Mouse (Mus musculus) c-Kit-positive CD71-positive TER-119-negative erythroid progenitor cells, embryonic 14.5 days (primary cell): ENCODE results near the gene Bcdin3d.
A peak's percentile ranks its signal among the peaks of the same experiment; 100 is the strongest.
"Not testable (repeated sequence)": the region's sequence is repeated elsewhere in the genome, so short reads cannot be mapped to it uniquely, and the experiment has no call there.

Source experiments
- DNase-seq: peaks from one replicate; pipeline ENCODE4 v3.0.0-alpha.2; 2013; ENCODE audit warnings: low read depth

The Bcdin3d gene

GRCm38 (mm10) chr15:99472972-99473371 lies 1.6 kb downstream of the Bcdin3d start:
- no peak for DNase-seq

DNA sequence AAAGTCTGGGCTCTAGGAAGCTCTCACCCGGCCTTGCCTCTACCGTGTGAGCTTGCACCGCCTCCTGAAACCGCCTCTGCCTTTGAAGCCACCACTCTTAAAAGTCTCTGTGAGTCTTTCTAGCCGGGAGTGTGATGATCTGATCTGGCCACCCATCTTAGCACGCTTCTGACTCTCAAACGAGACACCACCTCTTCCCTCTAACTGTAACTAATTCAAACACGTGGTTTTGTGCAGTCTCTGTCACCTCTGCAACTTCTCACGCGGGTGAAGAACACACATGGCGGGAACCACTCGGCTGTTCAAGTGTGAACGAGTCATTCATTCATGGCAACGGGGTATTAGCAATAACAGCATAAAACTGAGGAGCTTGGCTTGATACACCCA lies 2.9 kb downstream of the Bcdin3d start:
- DNase-seq, result no peak

GRCm38 (mm10) chr15:99470971-99471676 lies 3.4 kb downstream of the Bcdin3d start:
- DNase-seq, result no peak

DNA sequence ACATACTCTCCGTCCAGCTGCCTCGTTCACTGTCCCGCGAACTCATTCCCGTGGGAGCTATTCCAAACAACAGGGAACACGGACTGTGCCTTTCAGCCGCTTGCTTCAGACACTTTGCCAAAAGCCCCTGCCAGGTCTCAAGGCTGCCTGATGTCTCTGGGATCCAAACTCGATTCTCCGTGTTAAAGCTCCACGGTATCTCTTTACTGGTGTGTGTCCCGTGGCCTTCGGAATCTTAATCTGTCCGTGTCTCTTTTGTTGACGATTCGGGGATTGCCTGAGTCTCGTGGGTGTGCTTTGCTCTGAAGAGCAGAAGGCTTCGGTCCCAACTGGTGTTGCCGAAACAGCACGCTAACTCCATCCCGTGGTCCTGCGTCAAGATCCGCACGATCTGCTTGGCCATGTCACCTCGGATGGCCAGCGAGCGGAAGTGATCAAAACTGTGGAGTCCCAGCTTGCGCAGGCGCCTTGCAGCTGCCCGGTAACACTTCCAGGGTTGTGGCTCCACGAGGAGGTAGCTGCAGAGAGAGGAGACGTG lies 4.2 kb downstream of the Bcdin3d start:
- DNase-seq, result no peak

DNA sequence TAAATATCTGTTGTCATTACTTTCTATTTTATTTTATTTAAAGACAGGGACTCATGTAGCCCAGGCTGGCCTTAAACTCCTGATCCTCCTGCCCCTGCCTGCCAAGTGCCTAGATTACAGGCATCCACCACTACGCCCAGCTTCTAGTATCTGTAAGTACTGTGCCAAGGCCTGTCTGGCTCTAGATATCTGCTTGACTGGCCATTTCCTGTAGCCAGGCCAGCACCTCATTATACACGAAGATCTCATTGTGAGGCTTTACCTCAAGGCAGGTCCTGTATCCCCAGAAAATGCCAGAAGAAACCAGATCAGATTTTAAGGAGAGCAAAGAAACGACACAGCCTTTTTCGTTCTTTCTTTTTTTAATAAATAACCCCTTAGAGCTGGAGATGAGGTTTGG lies 4.8 kb downstream of the Bcdin3d start:
- DNase-seq, result no peak

DNA sequence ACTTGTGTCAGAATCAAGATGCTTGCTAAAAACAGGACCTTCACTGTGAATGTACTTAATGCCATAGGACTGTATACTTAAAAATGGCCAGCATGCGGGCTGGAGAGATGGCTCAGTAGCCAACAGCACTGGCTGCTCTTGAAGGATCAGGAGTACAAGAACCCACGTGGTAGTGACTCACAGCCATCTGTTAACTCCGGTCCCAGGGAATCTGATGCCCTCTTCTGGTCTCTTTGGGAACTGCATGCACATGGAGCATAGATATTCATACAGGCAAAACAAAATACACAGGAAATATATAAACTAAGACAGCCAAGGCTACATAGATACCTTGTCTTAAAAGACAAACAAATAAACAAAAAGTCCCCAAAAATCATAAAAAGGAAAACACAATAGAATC lies 5.5 kb downstream of the Bcdin3d start:
- peak; percentile 70 for DNase-seq

DNA sequence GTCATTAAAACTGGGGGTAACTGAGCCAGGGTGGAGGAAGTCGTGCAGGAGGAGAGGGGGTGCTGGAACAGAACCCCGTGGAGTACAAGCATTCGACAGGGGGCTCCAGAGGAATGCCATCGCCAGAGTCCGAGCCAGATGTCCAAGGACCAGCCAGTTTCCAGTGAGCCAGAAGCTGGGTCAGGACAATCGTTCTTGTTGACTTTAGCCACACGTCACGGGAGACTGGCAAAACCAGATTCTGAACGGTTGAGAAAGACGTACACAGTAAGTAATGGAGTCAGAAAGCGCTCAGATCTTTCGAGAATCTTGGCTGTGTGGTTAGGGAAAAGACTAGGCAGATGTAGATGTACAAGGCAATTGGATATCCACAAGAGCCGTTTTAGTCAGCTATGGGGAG lies 11.3 kb downstream of the Bcdin3d start:
- DNase-seq, result no peak

DNA sequence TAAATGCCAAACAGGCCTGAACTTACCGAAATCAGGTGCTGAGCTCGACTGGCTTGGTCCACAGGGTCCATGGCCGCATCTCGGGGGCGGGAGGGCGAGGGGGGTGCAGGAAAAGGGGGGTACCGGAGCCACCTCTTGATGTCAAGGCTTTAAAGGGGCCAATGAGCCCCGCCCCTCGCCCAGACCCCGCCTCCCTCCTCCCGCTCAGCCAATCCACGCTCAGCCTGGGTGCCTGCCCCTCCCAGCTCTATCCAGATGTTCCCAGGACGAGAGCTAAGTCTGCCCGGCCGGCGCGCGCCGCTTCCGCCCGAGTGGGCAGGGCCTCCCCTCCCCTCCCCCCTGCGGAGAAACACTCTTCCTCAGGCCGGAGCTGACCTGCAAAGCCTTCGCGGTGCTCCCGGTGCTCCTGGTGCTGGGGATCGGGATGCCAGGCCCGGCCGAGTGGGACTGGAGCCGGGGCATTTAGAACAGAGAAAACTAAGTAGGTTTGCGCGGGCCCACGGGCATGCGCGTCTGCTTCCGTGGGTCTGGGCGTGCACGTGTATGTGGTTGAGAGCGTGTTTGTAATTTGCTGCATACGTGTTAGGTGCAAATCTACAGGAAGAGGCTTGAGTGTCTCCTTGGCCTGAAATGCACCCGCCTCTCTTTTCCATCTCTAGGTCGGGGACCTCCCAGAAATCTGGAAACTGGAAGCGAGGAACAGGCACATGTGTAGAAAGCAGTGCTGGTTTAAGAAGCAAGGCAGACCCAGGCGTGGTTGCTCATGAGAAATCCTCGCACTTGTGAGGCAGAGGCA lies 16.7 kb downstream of the Bcdin3d start, which contains the start of gene Nckap5l:
Gene Nckap5l (minus strand): TSS at position 143 of the 796 bp plus-strand sequence.
- peak; percentile 80 for DNase-seq

GRCm38 (mm10) chr15:99456963-99457605 lies 17.4 kb downstream of the Bcdin3d start:
- DNase-seq, result no peak

DNA sequence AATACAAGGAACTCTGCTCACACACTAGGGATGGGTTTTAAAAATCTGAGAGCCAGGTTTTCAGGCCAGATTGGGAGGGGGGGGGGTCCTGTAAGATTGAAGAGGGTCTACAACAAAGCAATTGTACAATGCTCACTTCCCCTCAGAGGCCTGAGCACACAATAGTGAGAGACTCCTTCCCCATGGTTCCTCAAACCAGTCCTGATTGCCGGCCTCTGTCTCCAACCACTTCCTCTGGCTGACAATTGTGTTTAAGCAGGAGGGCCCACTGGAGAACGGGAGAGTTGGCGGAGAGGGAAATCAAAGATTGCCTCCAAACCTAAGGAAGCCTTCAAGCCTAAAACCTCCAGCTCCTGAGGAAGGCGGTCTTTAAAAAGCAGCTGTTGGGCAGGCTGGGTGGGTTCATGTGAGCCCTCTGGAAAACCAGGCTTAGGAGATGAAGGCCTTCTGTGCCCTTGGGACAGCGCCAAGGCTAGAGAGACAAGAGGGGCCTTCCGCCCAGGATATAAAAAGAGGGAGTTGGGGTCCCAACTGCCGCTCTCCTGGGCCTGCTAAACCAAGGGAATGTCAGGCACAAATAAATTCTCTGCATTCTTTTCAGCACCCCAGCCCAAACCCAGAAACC lies 18.1 kb downstream of the Bcdin3d start:
- DNase-seq, result no peak

DNA sequence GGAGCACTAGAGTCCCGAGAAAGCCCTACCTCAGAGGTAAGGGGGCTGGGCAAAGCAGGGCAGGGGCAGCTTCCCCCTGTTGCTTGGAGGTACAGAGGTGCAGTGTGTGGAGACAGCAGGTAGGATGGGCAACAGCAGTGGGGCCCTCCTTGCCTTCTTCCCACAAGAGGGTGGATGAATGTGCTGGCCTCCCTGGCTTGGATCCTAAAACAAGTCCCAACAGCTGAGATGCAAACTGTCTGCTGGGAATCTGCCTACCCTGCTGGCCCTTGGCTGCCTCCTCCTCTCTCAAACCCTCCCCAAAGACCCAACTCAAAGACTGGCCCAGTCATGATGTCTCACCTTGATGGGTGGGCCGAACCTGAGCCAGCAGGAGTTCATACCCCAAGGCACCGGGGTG lies 19.1 kb downstream of the Bcdin3d start:
- no peak for DNase-seq

GRCm38 (mm10) chr15:99454585-99455279 lies 19.8 kb downstream of the Bcdin3d start:
- no peak for DNase-seq

DNA sequence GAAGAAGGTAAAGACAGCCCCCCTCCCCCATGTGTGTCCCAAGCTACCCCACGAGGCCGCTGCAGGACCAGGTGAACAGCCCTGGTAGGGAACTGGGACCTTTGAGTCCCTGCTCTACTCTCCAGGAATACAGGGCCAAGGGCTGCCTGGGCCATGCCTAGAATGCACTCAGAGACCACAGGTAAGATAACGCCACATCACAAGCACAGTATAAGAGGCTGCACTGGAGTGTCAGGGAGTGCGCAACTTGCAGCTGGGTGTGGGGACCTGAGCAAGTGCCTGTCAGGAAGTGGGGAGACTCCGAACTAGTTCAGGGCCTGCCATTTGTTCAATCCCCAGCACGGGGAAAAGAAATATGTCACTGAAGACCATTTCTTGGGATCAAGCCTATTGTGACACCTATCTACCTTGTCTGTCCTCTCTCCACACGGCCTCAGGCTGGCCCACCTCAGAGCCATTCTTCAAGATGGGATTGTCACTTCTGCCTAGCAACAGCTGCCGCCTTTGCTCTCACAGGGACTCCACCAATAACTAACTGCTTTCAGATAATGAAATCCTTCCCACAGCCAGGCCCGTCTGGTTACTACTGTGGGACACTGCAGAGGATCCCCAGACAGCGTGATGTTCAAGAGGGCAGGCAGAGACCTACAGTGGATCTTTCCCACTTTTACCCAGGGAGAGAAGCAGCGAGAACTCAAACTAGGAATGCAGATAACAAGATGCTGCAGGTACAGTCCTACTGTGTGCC lies 21.2 kb downstream of the Bcdin3d start:
- DNase-seq, result no peak

DNA sequence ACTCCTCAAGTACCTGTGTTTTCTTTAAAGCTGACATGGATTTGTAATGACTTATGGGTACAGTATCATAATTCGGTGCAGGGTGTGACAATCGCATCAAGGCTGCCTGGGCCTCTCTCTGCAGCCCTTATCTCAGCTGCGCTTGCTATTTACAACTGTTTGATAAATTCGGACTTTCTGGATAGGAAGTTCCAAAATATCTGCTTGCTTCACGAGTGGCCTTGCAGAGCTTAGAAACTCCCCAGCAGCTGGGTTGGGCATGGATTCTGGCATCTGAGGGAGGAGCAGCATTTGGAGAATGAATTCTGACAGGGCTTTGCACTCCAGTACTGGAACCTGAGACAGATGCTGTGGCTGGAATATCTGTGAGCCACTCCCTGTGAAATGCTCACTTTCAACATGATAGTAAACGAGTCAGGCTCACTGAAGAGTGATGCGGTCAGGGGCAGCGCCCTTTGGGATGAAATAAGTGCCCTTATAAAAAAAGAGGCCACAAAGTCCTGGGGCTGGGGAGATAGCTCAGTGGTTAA lies 24.7 kb downstream of the Bcdin3d start:
- no peak for DNase-seq

DNA sequence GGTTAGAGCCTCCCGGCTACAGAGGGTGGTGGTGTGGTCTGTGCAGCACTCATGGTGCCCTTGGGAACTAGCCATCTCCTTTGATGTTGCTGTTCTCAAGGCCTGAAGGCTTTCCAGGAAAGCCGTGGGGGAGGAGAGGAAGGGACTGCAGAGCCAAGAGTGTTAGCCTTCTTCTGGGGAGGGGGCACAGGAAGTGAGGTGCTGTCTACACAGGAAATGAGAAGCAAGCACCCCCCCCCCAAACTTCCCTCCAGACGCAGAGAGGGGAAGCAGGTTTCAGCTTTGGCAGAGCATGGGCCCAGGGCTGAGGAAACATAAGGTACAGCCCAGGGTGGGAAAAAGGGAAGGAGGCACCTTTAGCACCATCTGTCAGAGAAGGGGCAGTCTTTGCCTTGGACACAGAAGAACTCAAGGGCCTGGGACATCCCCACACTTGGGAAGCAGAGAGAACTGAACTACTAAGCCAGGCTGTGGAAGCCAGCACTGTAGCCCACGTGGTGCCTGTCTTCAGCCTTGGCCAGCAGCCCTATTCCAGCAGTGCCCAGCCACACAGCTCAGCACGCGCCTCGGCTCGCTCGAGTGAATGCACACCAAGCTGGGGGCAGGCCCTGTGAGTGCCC lies 25.3 kb downstream of the Bcdin3d start:
- no peak for DNase-seq

- DNase-seq, result not testable (repeated sequence)
Observed at GRCm38 (mm10) chr15:99446136-99446535, 28.4 kb downstream of the Bcdin3d start.

GRCm38 (mm10) chr15:99445567-99445966 lies 29.0 kb downstream of the Bcdin3d start:
- DNase-seq, result no peak

DNA sequence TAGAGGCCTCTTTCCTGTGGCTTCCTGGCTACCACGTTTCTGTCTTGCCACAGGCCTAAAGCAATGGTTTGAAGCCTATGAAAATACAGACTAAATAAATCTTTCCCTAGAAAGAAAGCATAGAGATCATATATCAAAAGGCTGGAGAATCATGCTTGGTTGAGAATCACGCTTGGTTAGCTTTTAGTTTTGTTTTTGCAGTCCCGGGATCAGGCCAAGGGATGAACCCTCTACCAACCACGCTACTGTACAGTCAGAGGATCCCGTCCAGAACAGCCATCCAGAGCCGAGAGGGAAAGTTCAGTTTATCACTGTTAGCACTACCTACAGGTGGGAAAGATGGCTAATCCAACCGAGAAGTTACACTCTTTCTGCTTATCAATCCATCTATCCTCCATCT lies 32.2 kb downstream of the Bcdin3d start:
- no peak for DNase-seq

GRCm38 (mm10) chr15:99440816-99441457 lies 33.6 kb downstream of the Bcdin3d start:
- DNase-seq, result no peak
